Mouse (Mus musculus): ENCODE measurements around the gene Rnf26. TPM values are rescaled to one million over a fixed set of nuclear protein-coding genes. Genes with fewer than 3 reads are reported as not detected.
A peak's percentile ranks its signal among the peaks of the same experiment; 100 is the strongest.

The Rnf26 gene
- polyA plus RNA-seq, 1 experiment from 2014 or later, result 18.8 TPM

DNA sequence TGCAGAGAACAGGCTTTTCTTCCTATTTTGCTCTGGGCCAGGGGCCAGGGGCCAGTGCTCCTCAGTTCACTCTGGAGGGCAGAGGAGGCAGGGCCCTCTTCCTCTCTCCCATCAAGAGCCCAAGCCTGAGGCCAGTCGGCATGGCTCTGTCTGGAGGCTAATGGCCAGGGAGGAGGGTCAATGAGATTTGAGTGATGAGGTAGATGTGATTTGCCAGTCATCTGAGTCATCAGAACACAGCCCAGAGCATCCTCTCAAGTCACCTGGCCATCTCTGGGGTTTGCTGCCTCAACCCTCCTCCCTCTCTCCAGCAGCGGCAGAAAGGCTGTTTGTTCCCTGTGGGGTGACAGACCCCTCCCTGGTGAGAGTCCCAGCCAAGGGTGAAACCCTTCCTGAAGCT lies 20.0 kb upstream of the Rnf26 start:
- Histone ChIP-seq H3K27me3 (replicated peaks; ENCODE audit: control insufficient read depth, insufficient read depth, low read length) (peaks cover 29% of the 10 kb centered on the region), H3K9ac (ENCODE audit: low read depth, low read length) (0 out of 2 replicates have a peak overlapping the region, but pooled peaks have one; percentile 66), H3K4me3 (ENCODE audit: low read depth, low read length) (peak overlapping the region; percentile 65; the same call in 1 of the 2 replicates), H3K4me1 (replicated peaks; ENCODE audit: control insufficient read depth, insufficient read depth, low read length) (no peaks in the 10 kb centered on the region), H3K27ac (ENCODE audit: low read depth, low read length) (peak overlapping the region; percentile 73; the same call in 1 of the 2 replicates), H3K36me3 (ENCODE audit: control insufficient read depth, insufficient read depth) (no peaks in the 10 kb centered on the region; the same call in 1 of the 2 replicates), H3K9me3 (ENCODE audit: control insufficient read depth) (no peaks in the 10 kb centered on the region), H3K4me2 (replicated peaks; ENCODE audit: low read depth) (peak overlapping the region; percentile 86)
- TF ChIP-seq CTCF (IDR thresholded peaks at IDR 0.05; ENCODE audit: low read depth), result no peak
- WGBS, result 31% methylated on average over 2 of the region's 2 CpGs
- ATAC-seq, result no peak

DNA sequence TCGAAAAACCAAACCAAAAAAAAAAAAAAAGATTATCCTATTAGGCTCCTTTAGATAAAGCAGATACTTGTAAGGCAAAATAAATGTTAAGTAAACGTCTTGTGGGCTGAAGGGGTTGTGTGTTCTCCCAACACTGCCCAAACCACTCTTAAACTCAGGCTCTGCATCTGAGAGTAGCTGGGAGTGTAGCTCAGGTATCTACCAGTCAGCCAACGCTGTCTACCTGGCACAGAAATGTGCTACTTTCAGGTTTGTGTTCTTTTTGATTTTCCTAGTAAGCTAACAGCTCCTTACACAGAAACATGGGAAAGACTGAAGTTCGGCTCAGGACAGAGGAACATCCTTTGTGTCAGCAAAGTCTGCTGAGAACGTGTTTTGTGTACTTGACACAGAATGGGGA lies 18.9 kb upstream of the Rnf26 start:
- TF ChIP-seq CTCF (IDR thresholded peaks at IDR 0.05; ENCODE audit: low read depth), result no peak
- no peaks in the 10 kb centered on the region; the same call in 1 of the 2 replicates for H3K36me3 ChIP-seq (ENCODE audit: control insufficient read depth, insufficient read depth)
- ATAC-seq, result no peak
- no peak overlapping the region for H3K9ac ChIP-seq (ENCODE audit: low read depth, low read length)
- WGBS, result 65% methylated on average over 5 of the region's 5 CpGs
- H3K27me3 ChIP-seq (replicated peaks; ENCODE audit: control insufficient read depth, insufficient read depth, low read length), result peaks cover 29% of the 10 kb centered on the region
- H3K27ac ChIP-seq (ENCODE audit: low read depth, low read length), result no peak overlapping the region
- no peaks in the 10 kb centered on the region for H3K4me1 ChIP-seq (replicated peaks; ENCODE audit: control insufficient read depth, insufficient read depth, low read length)
- no peak overlapping the region for H3K4me3 ChIP-seq (ENCODE audit: low read depth, low read length)
- no peak overlapping the region for H3K4me2 ChIP-seq (replicated peaks; ENCODE audit: low read depth)
- H3K9me3 ChIP-seq (ENCODE audit: control insufficient read depth), result no peaks in the 10 kb centered on the region

DNA sequence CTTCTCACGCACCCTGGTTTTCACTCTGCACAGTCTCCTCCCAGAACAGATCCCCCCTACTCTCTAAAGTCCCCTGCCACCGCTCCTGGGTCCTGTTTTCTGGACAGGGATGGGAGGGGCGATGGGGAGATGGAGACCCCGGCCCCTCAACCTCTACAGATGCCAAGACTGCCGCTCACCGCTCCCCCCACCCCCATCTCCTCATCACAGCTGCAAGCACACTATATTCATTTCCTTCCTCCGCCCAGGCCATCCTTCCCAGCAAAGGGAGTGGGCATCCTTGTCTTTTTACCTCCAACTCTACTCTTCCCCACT lies 17.9 kb upstream of the Rnf26 start:
- no peak overlapping the region for H3K9ac ChIP-seq (ENCODE audit: low read depth, low read length)
- H3K27ac ChIP-seq (ENCODE audit: low read depth, low read length), result peak overlapping the region; percentile 66; the same call in 1 of the 2 replicates
- no peak for TF ChIP-seq CTCF (IDR thresholded peaks at IDR 0.05; ENCODE audit: low read depth)
- no peak for ATAC-seq
- H3K4me2 ChIP-seq (replicated peaks; ENCODE audit: low read depth), result no peak overlapping the region
- no peaks in the 10 kb centered on the region; the same call in 1 of the 2 replicates for H3K36me3 ChIP-seq (ENCODE audit: control insufficient read depth, insufficient read depth)
- H3K9me3 ChIP-seq (ENCODE audit: control insufficient read depth), result no peaks in the 10 kb centered on the region
- peaks cover 27% of the 10 kb centered on the region for H3K27me3 ChIP-seq (replicated peaks; ENCODE audit: control insufficient read depth, insufficient read depth, low read length)
- no peak overlapping the region for H3K4me3 ChIP-seq (ENCODE audit: low read depth, low read length)
- 0 out of 2 replicates have a peak, but pooled peaks cover 2% of the 10 kb centered on the region for H3K4me1 ChIP-seq (replicated peaks; ENCODE audit: control insufficient read depth, insufficient read depth, low read length)
- WGBS, result 51% methylated on average over 7 of the region's 7 CpGs

GRCm38 (mm10) chr9:44130581-44131275 lies 17.4 kb upstream of the Rnf26 start:
- Histone ChIP-seq H3K9me3 (ENCODE audit: control insufficient read depth) (no peaks in the 10 kb centered on the region), H3K36me3 (ENCODE audit: control insufficient read depth, insufficient read depth) (no peaks in the 10 kb centered on the region), H3K4me3 (ENCODE audit: low read depth, low read length) (peak overlapping the region; percentile 39), H3K4me2 (replicated peaks; ENCODE audit: low read depth) (peak overlapping the region; percentile 62), H3K27ac (ENCODE audit: low read depth, low read length) (peak overlapping the region; percentile 66), H3K4me1 (replicated peaks; ENCODE audit: control insufficient read depth, insufficient read depth, low read length) (0 out of 2 replicates have a peak, but pooled peaks cover 4% of the 10 kb centered on the region), H3K27me3 (replicated peaks; ENCODE audit: control insufficient read depth, insufficient read depth, low read length) (peaks cover 24% of the 10 kb centered on the region), H3K9ac (ENCODE audit: low read depth, low read length) (no peak overlapping the region)
- ATAC-seq, result peak; percentile 12; the same call in 1 of the 2 replicates
- WGBS, result 31% methylated on average over 19 of the region's 19 CpGs
- TF ChIP-seq CTCF (IDR thresholded peaks at IDR 0.05; ENCODE audit: low read depth), result no peak

GRCm38 (mm10) chr9:44130034-44130433 lies 16.7 kb upstream of the Rnf26 start:
- H3K9me3 ChIP-seq (ENCODE audit: control insufficient read depth), result no peaks in the 10 kb centered on the region
- H3K4me3 ChIP-seq (ENCODE audit: low read depth, low read length), result peak overlapping the region; percentile 39
- peak overlapping the region; percentile 62 for H3K4me2 ChIP-seq (replicated peaks; ENCODE audit: low read depth)
- 0 out of 2 replicates have a peak, but pooled peaks have one; percentile 1 for TF ChIP-seq CTCF (IDR thresholded peaks at IDR 0.05; ENCODE audit: low read depth)
- 0 out of 2 replicates have a peak, but pooled peaks cover 4% of the 10 kb centered on the region for H3K4me1 ChIP-seq (replicated peaks; ENCODE audit: control insufficient read depth, insufficient read depth, low read length)
- H3K9ac ChIP-seq (ENCODE audit: low read depth, low read length), result peak overlapping the region; percentile 23
- ATAC-seq, result peak; percentile 53
- H3K27me3 ChIP-seq (replicated peaks; ENCODE audit: control insufficient read depth, insufficient read depth, low read length), result peaks cover 22% of the 10 kb centered on the region
- H3K27ac ChIP-seq (ENCODE audit: low read depth, low read length), result peak overlapping the region; percentile 66
- H3K36me3 ChIP-seq (ENCODE audit: control insufficient read depth, insufficient read depth), result no peaks in the 10 kb centered on the region
- WGBS, result under 1% methylated on average over 27 of the region's 27 CpGs

DNA sequence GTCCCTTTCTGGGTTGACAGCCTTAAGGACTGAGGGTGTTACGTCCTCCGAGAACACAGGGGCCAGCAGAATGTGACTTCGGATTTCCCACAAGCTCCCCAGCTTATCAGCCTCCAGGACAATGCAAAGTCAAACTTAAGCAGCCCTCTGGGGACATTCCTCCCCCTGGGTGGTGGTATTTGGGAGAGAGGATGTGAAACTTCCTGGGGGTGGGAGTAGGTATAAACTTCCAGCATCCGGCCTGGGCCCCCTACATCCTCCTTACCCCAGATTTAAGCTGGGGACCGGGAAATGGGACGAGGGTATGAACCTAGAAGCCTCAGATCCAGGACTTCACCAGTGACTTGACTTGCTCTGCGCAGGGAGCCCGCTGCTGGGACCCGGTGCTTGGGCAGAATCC lies 16.3 kb upstream of the Rnf26 start:
- peak; percentile 3; the same call in 1 of the 2 replicates for ATAC-seq

More for the DNA sequence above, 16.3 kb upstream of the Rnf26 start:
- H3K27me3 ChIP-seq (replicated peaks; ENCODE audit: control insufficient read depth, insufficient read depth, low read length), result peaks cover 20% of the 10 kb centered on the region
- H3K27ac ChIP-seq (ENCODE audit: low read depth, low read length), result peak overlapping the region; percentile 66
- no peak for TF ChIP-seq CTCF (IDR thresholded peaks at IDR 0.05; ENCODE audit: low read depth)
- H3K9ac ChIP-seq (ENCODE audit: low read depth, low read length), result peak overlapping the region; percentile 23
- no peaks in the 10 kb centered on the region for H3K36me3 ChIP-seq (ENCODE audit: control insufficient read depth, insufficient read depth)
- no peaks in the 10 kb centered on the region for H3K9me3 ChIP-seq (ENCODE audit: control insufficient read depth)
- 10% methylated on average over 9 of the region's 9 CpGs for WGBS
- H3K4me2 ChIP-seq (replicated peaks; ENCODE audit: low read depth), result peak overlapping the region; percentile 62
- H3K4me3 ChIP-seq (ENCODE audit: low read depth, low read length), result peak overlapping the region; percentile 39
- H3K4me1 ChIP-seq (replicated peaks; ENCODE audit: control insufficient read depth, insufficient read depth, low read length), result 0 out of 2 replicates have a peak, but pooled peaks cover 4% of the 10 kb centered on the region

All from intestine, postnatal 0 days (tissue).